Mouse (Mus musculus) monocyte, adult 5-6 weeks (primary cell): Measurements from ENCODE around the gene Tenm3. TPM values are rescaled to one million over a fixed set of nuclear protein-coding genes. Genes with fewer than 3 reads are reported as not detected.

Experiments
- ATAC-seq: fragments of 153-309, 156-312 bp; replicated peaks from 2 replicates; pipeline ENCODE4 v1.8.0; 2017; ENCODE audit warnings: mild to moderate bottlenecking; ENCODE audit not compliant: low TSS enrichment, insufficient number of reproducible peaks, severe bottlenecking, poor library complexity, low FRiP score
- total RNA-seq: library from RNA; stranded (forward); fragments of 200-1000, 200-491, 200-594 nt; gene quantifications from 3 replicates; pipeline ENCODE4 v1.2.3, GENCODE M21; 2017

Gene Tenm3
- total RNA-seq, 1 experiment from 2014 or later: not detected

- ATAC-seq: no peak
Measured at GRCm38 (mm10) chr8:48704485-48704884, 139.3 kb downstream of the Tenm3 start.

GRCm38 (mm10) chr8:48690665-48691395 is 152.9 kb downstream of the Tenm3 start:
- ATAC-seq: no peak

DNA sequence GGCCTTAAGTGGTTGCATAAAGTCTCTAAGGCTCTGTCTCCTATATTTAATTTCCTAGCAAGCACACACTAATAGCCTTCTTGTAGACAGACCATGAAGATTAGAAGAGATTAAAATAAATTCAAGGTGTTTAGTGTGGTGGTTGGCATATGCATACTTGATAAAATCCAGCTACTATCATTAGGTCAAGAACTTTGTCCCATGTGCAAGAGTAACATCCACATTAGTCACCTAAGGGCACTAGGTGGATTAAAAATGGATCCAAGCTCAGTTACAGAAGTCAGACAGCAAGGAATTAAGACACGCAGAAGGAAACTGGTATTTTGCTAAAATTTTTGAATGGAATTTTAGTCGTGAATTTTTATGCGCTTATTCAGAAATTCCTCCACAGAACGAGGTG is 155.0 kb downstream of the Tenm3 start:
- ATAC-seq: no peak

- ATAC-seq: no peak
Measured at GRCm38 (mm10) chr8:48688188-48688587, 155.6 kb downstream of the Tenm3 start.

GRCm38 (mm10) chr8:48673476-48673875 is 170.3 kb downstream of the Tenm3 start:
- no peak for ATAC-seq

DNA sequence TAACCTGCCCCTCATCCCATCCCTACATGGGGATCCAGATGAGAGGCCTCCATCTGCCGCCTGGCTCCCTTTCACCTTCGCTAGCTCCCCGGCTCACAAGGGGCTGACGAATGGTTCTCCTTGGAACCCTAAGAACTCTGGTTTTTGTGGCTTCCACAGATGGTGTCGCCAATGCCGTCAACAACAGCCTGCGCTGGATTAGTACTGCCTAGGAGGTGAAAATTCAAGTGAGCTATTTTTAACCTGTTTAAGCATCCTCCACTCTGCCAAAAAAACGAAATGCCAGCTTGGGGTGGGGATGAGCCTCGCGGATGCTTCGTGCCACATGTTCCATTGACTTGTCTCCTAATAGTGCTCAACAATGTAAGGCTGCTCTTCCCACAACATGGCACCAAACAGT is 171.3 kb downstream of the Tenm3 start:
- no peak for ATAC-seq

- no peak for ATAC-seq
Measured at GRCm38 (mm10) chr8:48671318-48671717, 172.4 kb downstream of the Tenm3 start.

DNA sequence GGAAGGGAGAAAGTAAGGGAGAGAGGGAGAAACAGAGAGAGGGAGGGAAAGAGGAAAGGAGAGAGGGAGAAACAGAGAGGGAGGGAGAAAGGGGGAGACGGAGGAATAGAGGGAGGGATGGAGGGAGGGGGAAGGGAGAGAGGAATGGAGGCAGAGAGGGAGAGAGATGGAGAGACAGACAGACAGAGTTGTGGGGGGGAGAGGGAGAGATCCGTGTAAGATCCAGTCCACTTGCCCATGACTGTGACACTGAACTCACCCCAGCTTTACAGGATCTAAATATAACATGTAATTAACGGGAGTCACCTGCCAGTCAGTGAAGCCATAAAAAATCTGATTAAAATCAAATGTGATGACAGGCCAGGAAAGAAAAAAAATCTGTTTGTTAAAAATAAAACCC is 172.9 kb downstream of the Tenm3 start:
- no peak for ATAC-seq

GRCm38 (mm10) chr8:48670387-48670786 is 173.4 kb downstream of the Tenm3 start:
- ATAC-seq: no peak

DNA sequence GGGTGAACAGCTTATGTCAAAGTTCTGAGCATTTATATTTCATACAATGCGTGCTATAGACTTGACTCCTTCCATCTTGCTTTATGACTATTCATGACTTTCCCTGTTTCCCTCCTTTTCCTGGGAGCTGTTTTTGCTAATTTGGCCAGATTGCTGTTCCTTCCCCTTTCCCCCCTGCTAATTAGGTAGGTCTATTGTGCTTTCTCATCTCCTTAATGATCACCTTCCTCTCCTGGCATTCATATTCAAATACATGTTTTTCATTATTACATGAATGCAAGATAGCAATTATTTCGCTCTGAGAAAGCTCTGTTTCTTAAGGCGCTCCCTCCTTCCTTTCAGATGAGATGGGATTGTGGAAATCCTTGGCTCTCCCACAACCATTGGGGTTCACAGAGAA is 178.6 kb downstream of the Tenm3 start:
- ATAC-seq: no peak

- ATAC-seq: no peak
Measured at GRCm38 (mm10) chr8:48659226-48659625, 184.5 kb downstream of the Tenm3 start.

GRCm38 (mm10) chr8:48655381-48656043 is 188.2 kb downstream of the Tenm3 start:
- no peak for ATAC-seq

DNA sequence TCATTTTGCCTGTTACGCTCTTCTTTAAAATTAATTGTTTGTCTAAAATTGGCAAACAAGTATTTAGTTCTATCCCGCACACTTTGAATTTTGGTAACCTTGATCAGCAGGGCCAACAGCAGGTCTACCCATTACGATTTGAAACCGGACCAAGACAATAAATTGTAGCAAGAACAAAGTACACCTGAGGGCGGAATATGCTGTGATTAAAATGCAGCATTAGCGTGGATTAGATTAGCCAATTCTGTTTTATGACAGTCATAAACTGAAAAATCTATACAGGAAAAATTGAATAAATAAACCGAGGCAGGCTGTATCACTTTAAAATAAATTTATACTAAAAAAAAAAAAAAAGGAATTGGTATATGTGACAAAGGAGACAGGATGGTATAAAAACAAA is 193.9 kb downstream of the Tenm3 start:
- ATAC-seq: no peak

DNA sequence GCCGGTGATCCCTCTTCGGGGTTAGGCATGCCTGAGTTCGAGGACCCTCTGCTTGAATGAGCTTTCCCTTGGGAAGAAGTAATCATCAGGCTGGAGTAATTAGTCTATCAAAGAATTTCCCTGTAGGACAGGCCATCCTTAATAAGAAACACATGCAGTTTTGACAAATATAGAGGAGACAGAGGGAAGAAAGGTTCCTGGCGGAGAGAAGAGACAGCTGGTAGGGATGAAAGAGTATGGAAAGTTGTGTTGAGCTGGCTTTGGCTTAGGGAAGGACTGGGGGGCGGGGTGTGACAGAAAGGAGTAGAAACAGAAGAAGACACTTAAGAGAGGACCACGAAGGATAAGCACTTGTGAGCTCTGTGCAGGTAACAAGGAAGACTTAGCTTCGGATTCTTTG is 194.3 kb downstream of the Tenm3 start:
- no peak for ATAC-seq

DNA sequence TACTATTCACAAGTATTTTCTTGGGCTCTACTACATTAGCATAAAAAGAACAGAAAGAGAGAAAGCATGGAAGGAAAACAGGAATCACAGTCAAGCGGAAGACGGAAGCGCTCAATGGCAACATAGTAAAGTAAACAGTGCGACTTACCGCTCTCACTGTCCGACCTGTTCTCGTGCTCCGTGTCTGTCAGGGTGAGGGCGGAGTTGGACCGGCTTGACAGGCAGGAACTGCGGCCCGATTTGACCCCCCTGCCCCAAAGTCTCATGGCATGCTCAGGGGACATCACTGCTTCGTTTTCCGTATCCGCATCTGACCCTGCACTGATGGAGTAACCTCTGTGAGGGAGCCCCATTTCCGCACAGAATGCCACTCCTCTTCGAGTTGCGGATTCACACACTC is 197.6 kb downstream of the Tenm3 start:
- ATAC-seq: no peak

DNA sequence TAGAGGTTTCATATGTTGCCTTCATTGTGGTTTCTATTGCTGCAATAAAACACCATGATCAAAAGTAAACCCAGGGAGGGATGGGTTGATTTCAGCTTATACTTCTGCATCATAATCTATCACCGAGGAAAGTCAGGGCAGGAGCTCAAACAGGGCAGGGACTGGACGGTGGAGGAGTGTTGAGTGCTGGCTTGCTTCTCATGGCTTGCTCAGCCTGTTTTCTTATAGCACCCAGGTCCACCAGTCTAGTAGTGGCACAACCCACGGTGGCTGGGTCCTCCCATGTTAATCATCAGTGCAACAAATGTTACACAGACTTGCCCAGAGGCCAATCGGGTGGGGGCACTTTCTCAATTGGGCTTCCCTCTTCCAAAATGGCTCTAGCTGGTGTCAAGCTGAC is 205.6 kb downstream of the Tenm3 start:
- ATAC-seq: no peak

- ATAC-seq: no peak
Measured at GRCm38 (mm10) chr8:48636979-48637378, 206.8 kb downstream of the Tenm3 start.

DNA sequence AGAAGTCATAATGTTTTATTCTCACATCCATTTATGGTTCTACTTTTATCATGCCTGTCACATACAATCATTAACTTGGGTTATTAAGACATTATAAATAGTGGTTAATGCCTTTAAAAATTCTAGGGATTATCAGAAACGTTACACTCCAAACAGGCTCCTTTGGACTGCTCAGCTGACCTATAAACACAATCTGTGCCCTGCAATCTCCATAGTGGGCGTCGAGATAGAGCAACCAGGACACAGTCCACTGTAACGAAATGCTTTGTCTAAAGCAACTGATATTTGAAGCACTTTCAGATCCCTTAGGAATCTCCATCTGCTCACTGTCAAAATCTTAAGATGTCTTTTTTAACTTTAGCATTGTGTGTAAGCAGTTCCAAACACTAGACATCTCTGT is 207.9 kb downstream of the Tenm3 start:
- ATAC-seq: no peak

DNA sequence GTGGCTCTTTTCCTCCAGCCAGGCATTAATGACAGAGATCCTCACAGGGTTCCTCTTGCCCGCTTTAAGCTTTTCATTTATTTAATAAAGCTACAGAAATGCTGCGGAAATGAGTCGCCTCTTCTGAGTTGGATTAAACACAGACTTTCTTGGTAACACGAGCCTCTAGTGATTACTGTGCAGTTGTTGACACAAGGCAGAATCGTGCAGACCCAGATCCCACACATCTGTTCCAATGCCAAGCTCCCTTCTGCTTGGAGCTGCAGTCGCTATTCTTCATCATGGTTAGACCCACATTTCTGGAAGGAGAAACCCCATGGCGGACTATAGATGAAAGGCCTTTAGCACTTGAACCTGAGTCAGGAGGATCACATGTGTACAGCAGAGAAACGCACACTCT is 210.3 kb downstream of the Tenm3 start:
- no peak for ATAC-seq

GRCm38 (mm10) chr8:48622517-48623153 is 221.1 kb downstream of the Tenm3 start:
- ATAC-seq: no peak
